Mouse (Mus musculus): ENCODE measurements at regions not wholly inside any gene's neighbourhood (a gene's known extent, or its start where the extent isn't known, plus 50 kb on each side); places are given as distances from the start of the nearest gene placed in this dataset.

- intact Hi-C loops (cut with DNase I) = no loop called here
- DNase-seq (ENCODE audit: low spot score in 2 of 2) = no peak
Measured at GRCm38 (mm10) chr13:90212390-90212789, 123.0 kb upstream of the Xrcc4 start.

GRCm38 (mm10) chr13:90207875-90208274 is 118.5 kb upstream of the Xrcc4 start:
- intact Hi-C loops (cut with DNase I) = no loop called here
- no peak for DNase-seq (ENCODE audit: low spot score in 2 of 2)
